Mouse (Mus musculus): ENCODE measurements around the gene Tnfrsf18. TPM values are rescaled to one million over a fixed set of nuclear protein-coding genes. Genes with fewer than 3 reads are reported as not detected.

Gene Tnfrsf18
- polyA plus RNA-seq, 1 experiment from 2014 or later = 0.53 TPM

DNA sequence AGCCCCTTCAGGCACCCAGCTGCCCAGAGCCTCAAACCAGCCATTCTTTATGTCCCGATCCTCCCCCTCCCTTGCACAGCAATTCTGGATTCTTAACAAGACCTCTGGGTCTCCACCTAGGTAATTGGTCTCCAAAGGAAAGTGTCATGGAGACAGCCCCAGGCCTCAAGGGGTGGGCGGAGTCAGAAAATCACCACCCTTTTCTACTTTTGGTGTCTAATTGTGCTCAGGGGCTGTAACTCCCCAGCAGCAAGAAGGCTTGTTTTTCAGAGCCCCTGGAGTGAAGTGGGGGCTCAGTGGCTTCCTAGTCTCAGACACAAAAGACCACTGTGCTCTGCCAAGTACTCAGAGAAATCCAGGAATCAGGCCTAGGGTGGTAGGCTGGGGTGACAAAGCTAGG is 44.8 kb downstream of the Tnfrsf18 start:
- no peaks in the 10 kb centered on the region for H3K36me3 ChIP-seq (ENCODE audit: control insufficient read depth, insufficient read depth, low read length)
- H3K27ac ChIP-seq (ENCODE audit: low read depth, low read length) = no peak overlapping the region
- peak; percentile 34 for DNase-seq (ENCODE audit: low spot score)
- 26% methylated on average over 2 of the region's 2 CpGs for WGBS
- H3K9me3 ChIP-seq (replicated peaks; ENCODE audit: control insufficient read depth, low read length) = no peaks in the 10 kb centered on the region
- H3K9ac ChIP-seq (ENCODE audit: low read length) = no peak overlapping the region
- H3K4me2 ChIP-seq (ENCODE audit: low read length) = no peak overlapping the region
- ATAC-seq = peak; percentile 32; the same call in 1 of the 2 replicates
- peaks cover 5% of the 10 kb centered on the region; the same call in 1 of the 2 replicates for H3K4me1 ChIP-seq (ENCODE audit: control insufficient read depth, insufficient read depth, low read length)
- no peak overlapping the region for H3K4me3 ChIP-seq (ENCODE audit: low read depth, low read length)
- no peaks in the 10 kb centered on the region for H3K27me3 ChIP-seq (replicated peaks; ENCODE audit: control insufficient read depth, insufficient read depth, low read length)

DNA sequence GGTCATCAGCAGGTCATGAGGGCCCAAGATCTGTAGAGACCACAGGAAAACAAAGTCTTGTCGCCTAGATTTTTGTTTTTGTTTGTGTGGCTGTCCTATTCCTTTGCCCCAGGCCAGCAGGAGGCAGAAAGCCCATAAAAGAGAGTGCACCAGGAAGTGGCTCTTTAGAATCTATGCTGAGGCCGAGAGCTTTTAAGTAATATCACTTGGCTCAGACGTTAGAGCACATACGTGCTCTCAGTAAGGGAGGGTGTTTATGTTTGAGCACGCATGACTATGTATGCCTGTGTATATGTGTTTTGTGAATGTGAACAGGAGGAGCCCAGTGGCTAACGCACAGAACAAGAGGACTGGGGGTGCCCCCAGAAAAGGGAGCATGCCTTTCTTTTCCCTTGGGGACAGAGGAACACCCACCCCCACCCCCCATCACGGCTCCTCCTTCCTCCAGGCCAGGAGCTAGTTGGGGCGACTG is 51.0 kb downstream of the Tnfrsf18 start:
- peaks cover 8% of the 10 kb centered on the region for H3K4me1 ChIP-seq (ENCODE audit: control insufficient read depth, insufficient read depth, low read length)
- no peak for ATAC-seq
- H3K9me3 ChIP-seq (replicated peaks; ENCODE audit: control insufficient read depth, low read length) = no peaks in the 10 kb centered on the region
- H3K4me3 ChIP-seq (ENCODE audit: low read depth, low read length) = no peak overlapping the region
- WGBS = 13% methylated on average over 8 of the region's 8 CpGs
- peak overlapping the region; percentile 66 for H3K4me2 ChIP-seq (ENCODE audit: low read length)
- H3K36me3 ChIP-seq (ENCODE audit: control insufficient read depth, insufficient read depth, low read length) = no peaks in the 10 kb centered on the region
- no peak overlapping the region for H3K27ac ChIP-seq (ENCODE audit: low read depth, low read length)
- peaks cover 15% of the 10 kb centered on the region; the same call in 1 of the 2 replicates for H3K27me3 ChIP-seq (replicated peaks; ENCODE audit: control insufficient read depth, insufficient read depth, low read length)
- peak; percentile 11 for DNase-seq (ENCODE audit: low spot score)
- no peak overlapping the region for H3K9ac ChIP-seq (ENCODE audit: low read length)

DNA sequence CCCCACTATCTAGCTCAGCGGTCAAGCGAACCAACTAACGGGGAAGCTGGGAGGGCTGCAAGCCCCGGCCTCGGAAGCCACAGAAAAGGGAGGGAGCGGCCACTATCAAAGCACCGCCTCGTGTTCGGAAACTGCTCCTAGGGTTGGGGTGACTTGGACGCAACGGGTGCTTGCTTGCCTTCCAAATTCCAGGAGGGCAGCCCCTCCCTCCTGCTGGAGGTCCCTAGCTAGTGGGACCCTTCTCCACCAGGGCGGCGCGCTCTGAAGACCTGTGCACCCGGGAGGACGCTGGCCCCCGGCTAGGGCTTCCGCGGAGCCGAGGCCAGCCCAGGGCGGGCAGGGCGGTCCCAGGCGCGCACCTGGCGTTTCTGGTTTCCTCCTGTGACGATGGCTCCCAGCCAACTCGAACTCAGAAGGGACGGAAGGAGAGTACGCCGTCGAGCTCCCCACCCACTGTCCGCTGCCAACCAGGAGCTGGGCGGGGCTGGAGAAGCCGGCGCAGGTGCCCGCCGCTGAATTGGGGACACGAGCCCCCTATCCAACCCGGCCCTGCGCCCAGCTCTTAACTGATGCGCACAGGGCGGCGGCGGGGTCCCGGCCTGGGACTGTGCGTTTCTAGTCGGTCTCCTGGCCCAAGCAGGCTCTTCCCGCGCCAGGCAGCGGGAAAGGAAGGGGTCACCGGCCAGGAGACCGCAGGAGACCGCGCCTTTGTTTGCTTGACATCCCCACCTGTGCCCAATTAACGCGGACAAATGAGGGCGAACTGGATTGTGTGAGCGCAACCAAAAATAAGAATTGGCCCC is 51.7 kb downstream of the Tnfrsf18 start:
- peak overlapping the region; percentile 51 for H3K9ac ChIP-seq (ENCODE audit: low read length)
- no peaks in the 10 kb centered on the region for H3K36me3 ChIP-seq (ENCODE audit: control insufficient read depth, insufficient read depth, low read length)
- peak; percentile 58; the same call in 1 of the 2 replicates for ATAC-seq
- H3K4me1 ChIP-seq (ENCODE audit: control insufficient read depth, insufficient read depth, low read length) = peaks cover 8% of the 10 kb centered on the region
- no peaks in the 10 kb centered on the region for H3K9me3 ChIP-seq (replicated peaks; ENCODE audit: control insufficient read depth, low read length)
- H3K27me3 ChIP-seq (replicated peaks; ENCODE audit: control insufficient read depth, insufficient read depth, low read length) = peaks cover 15% of the 10 kb centered on the region; the same call in 1 of the 2 replicates
- peak overlapping the region; percentile 66 for H3K4me2 ChIP-seq (ENCODE audit: low read length)
- no peak overlapping the region for H3K27ac ChIP-seq (ENCODE audit: low read depth, low read length)
- WGBS = under 1% methylated on average over 58 of the region's 58 CpGs
- DNase-seq (ENCODE audit: low spot score) = peak; percentile 23
- H3K4me3 ChIP-seq (ENCODE audit: low read depth, low read length) = peak overlapping the region; percentile 31

MicroRNAs within 50 kb of the gene (microRNA counts, 519-probe panel; counts per million panel counts)
- not detected for microRNA mmu-miR-200a
- microRNA mmu-miR-200b = 3,137 counts per million, percentile 26 among the panel's probes with 10 or more counts
- microRNA mmu-miR-429 = 2,974 counts per million, percentile 24 among the panel's probes with 10 or more counts

Small RNA genes lying within 50 kb of the gene (microRNA-seq; reads per million reads assigned to microRNA genes)
- gene Mir200a = 27.5 reads per million, percentile 41 among the genes with 10 or more reads in this experiment
- 156 reads per million, percentile 62 among the genes with 10 or more reads in this experiment for gene Mir200b
- gene Mir429 = 511 reads per million, percentile 76 among the genes with 10 or more reads in this experiment

Other genes with a start within 250 kb of the Tnfrsf18 start
- gene Tmem88b, start 240.3 kb upstream of the Tnfrsf18 start, polyA plus RNA-seq (2014; fragmentation: Nextera tagmentation; extraction: Ambion mirVana) = 0.12 and 0.25 TPM in 2 replicates
- not detected in 2 replicates for gene Ankrd65, start 235.7 kb upstream of the Tnfrsf18 start, polyA plus RNA-seq (2014; fragmentation: Nextera tagmentation; extraction: Ambion mirVana)
- gene Mrpl20, start 223.3 kb upstream of the Tnfrsf18 start, polyA plus RNA-seq (2014; fragmentation: Nextera tagmentation; extraction: Ambion mirVana) = 274 and 313 TPM in 2 replicates
- gene Ccnl2, start 213.7 kb upstream of the Tnfrsf18 start, polyA plus RNA-seq (2014; fragmentation: Nextera tagmentation; extraction: Ambion mirVana) = 119 and 144 TPM in 2 replicates
- 120 and 135 TPM in 2 replicates for gene Aurkaip1, start 194.9 kb upstream of the Tnfrsf18 start, polyA plus RNA-seq (2014; fragmentation: Nextera tagmentation; extraction: Ambion mirVana)
- 15.6 and 22.1 TPM in 2 replicates for gene Mxra8, start 186.5 kb upstream of the Tnfrsf18 start, polyA plus RNA-seq (2014; fragmentation: Nextera tagmentation; extraction: Ambion mirVana)
- 10.8 and 12.4 TPM in 2 replicates for gene Dvl1, start 178.8 kb upstream of the Tnfrsf18 start, polyA plus RNA-seq (2014; fragmentation: Nextera tagmentation; extraction: Ambion mirVana)
- gene Tas1r3, start 162.8 kb upstream of the Tnfrsf18 start, polyA plus RNA-seq (2014; fragmentation: Nextera tagmentation; extraction: Ambion mirVana) = 0.46 and 0.61 TPM in 2 replicates
- gene Cptp, start 156.7 kb upstream of the Tnfrsf18 start, polyA plus RNA-seq (2014; fragmentation: Nextera tagmentation; extraction: Ambion mirVana) = 28.3 and 29.5 TPM in 2 replicates
- 94.6 and 102 TPM in 2 replicates for gene Ints11, start 156.6 kb upstream of the Tnfrsf18 start, polyA plus RNA-seq (2014; fragmentation: Nextera tagmentation; extraction: Ambion mirVana)
- 46.5 and 52.8 TPM in 2 replicates for gene Pusl1, start 134.4 kb upstream of the Tnfrsf18 start, polyA plus RNA-seq (2014; fragmentation: Nextera tagmentation; extraction: Ambion mirVana)
- gene Acap3, start 134.3 kb upstream of the Tnfrsf18 start, polyA plus RNA-seq (2014; fragmentation: Nextera tagmentation; extraction: Ambion mirVana) = 60.5 and 77.0 TPM in 2 replicates
- 116 and 137 TPM in 2 replicates for gene Ube2j2, start 82.3 kb upstream of the Tnfrsf18 start, polyA plus RNA-seq (2014; fragmentation: Nextera tagmentation; extraction: Ambion mirVana)
- gene C1qtnf12, start 63.8 kb upstream of the Tnfrsf18 start, polyA plus RNA-seq (2014; fragmentation: Nextera tagmentation; extraction: Ambion mirVana) = 8.0 and 11.3 TPM in 2 replicates
- gene B3galt6, start 33.5 kb upstream of the Tnfrsf18 start, polyA plus RNA-seq (2014; fragmentation: Nextera tagmentation; extraction: Ambion mirVana) = 27.6 and 29.6 TPM in 2 replicates
- 124 and 127 TPM in 2 replicates for gene Sdf4, start 33.3 kb upstream of the Tnfrsf18 start, polyA plus RNA-seq (2014; fragmentation: Nextera tagmentation; extraction: Ambion mirVana)
- gene Tnfrsf4, start 12.3 kb upstream of the Tnfrsf18 start, polyA plus RNA-seq (2014; fragmentation: Nextera tagmentation; extraction: Ambion mirVana) = 0.43 and 0.60 TPM in 2 replicates
- gene Ttll10, start 33.2 kb downstream of the Tnfrsf18 start, polyA plus RNA-seq (2014; fragmentation: Nextera tagmentation; extraction: Ambion mirVana) = not detected in 2 replicates
- 29.0 and 34.3 TPM in 2 replicates for gene 9430015G10Rik, start 83.8 kb downstream of the Tnfrsf18 start, polyA plus RNA-seq (2014; fragmentation: Nextera tagmentation; extraction: Ambion mirVana)
- gene Rnf223, start 104.3 kb downstream of the Tnfrsf18 start, polyA plus RNA-seq (2014; fragmentation: Nextera tagmentation; extraction: Ambion mirVana) = 0.41 and 0.59 TPM in 2 replicates
- gene Agrn, start 171.3 kb downstream of the Tnfrsf18 start, polyA plus RNA-seq (2014; fragmentation: Nextera tagmentation; extraction: Ambion mirVana) = 72.2 and 88.4 TPM in 2 replicates
- gene Isg15, start 174.7 kb downstream of the Tnfrsf18 start, polyA plus RNA-seq (2014; fragmentation: Nextera tagmentation; extraction: Ambion mirVana) = 0.61 and 1.1 TPM in 2 replicates
- gene AW011738, start 177.1 kb downstream of the Tnfrsf18 start, polyA plus RNA-seq (2014; fragmentation: Nextera tagmentation; extraction: Ambion mirVana) = 1.2 TPM in 2 replicates
- gene Perm1, start 189.7 kb downstream of the Tnfrsf18 start, polyA plus RNA-seq (2014; fragmentation: Nextera tagmentation; extraction: Ambion mirVana) = 0.83 and 0.99 TPM in 2 replicates
- gene Plekhn1, start 208.7 kb downstream of the Tnfrsf18 start, polyA plus RNA-seq (2014; fragmentation: Nextera tagmentation; extraction: Ambion mirVana) = 19.2 and 21.7 TPM in 2 replicates
- gene Noc2l, start 209.8 kb downstream of the Tnfrsf18 start, polyA plus RNA-seq (2014; fragmentation: Nextera tagmentation; extraction: Ambion mirVana) = 43.3 and 45.5 TPM in 2 replicates
- 0.98 and 1.2 TPM in 2 replicates for gene Samd11, start 229.5 kb downstream of the Tnfrsf18 start, polyA plus RNA-seq (2014; fragmentation: Nextera tagmentation; extraction: Ambion mirVana)